Mouse (Mus musculus): ENCODE measurements around the gene Auh. TPM values are rescaled to one million over a fixed set of nuclear protein-coding genes. Genes with fewer than 3 reads are reported as not detected.

Auh gene
- polyA plus RNA-seq, 1 experiment from 2014 or later: 63.5 TPM

- Histone ChIP-seq H3K4me3 (replicated peaks; ENCODE audit: low read length) (no peak overlapping the region), H3K27ac (ENCODE audit: low read length) (no peak overlapping the region; the same call in 1 of the 2 replicates), H3K9ac (replicated peaks; ENCODE audit: low read depth, low read length) (no peak overlapping the region), H3K36me3 (ENCODE audit: control insufficient read depth, insufficient read depth) (no peaks in the 10 kb centered on the region), H3K4me1 (replicated peaks; ENCODE audit: control insufficient read depth, insufficient read depth, low read length) (peaks cover 22% of the 10 kb centered on the region), H3K27me3 (replicated peaks; ENCODE audit: control insufficient read depth, insufficient read depth, low read length) (no peaks in the 10 kb centered on the region), H3K4me2 (ENCODE audit: low read length) (no peak overlapping the region), H3K9me3 (ENCODE audit: control insufficient read depth, low read length) (no peaks in the 10 kb centered on the region)
- WGBS: 67% methylated on average over 9 of the region's 9 CpGs
- no peak for ATAC-seq
These were observed 50.2 kb downstream of the Auh start for GRCm38 (mm10) chr13:52879291-52879690.

DNA sequence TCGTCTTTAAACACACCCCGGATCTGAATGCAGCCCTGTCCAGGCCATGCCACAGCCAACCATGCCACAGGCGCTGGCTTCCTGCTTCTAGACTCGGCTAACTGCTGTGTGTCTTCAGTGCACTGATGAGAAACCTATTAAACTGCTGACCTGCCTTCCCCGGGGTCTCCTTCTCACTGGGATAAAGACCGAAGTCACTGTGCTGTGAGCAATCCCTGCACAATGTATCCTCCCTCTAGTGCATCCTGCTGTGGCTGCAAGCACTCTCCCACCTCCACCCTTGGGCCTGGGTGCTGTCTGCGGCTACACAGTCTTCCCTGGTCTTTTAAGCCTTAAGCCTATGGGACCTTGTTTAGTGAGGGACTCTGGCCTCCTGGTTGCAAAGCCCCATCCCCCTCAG lies 50.7 kb downstream of the Auh start:
- ATAC-seq: no peak
- Histone ChIP-seq H3K36me3 (ENCODE audit: control insufficient read depth, insufficient read depth) (no peaks in the 10 kb centered on the region), H3K9me3 (ENCODE audit: control insufficient read depth, low read length) (no peaks in the 10 kb centered on the region), H3K4me2 (ENCODE audit: low read length) (no peak overlapping the region), H3K9ac (replicated peaks; ENCODE audit: low read depth, low read length) (no peak overlapping the region), H3K27me3 (replicated peaks; ENCODE audit: control insufficient read depth, insufficient read depth, low read length) (no peaks in the 10 kb centered on the region), H3K27ac (ENCODE audit: low read length) (no peak overlapping the region), H3K4me1 (replicated peaks; ENCODE audit: control insufficient read depth, insufficient read depth, low read length) (peaks cover 22% of the 10 kb centered on the region), H3K4me3 (replicated peaks; ENCODE audit: low read length) (no peak overlapping the region)
- WGBS: 64% methylated on average over 7 of the region's 7 CpGs

DNA sequence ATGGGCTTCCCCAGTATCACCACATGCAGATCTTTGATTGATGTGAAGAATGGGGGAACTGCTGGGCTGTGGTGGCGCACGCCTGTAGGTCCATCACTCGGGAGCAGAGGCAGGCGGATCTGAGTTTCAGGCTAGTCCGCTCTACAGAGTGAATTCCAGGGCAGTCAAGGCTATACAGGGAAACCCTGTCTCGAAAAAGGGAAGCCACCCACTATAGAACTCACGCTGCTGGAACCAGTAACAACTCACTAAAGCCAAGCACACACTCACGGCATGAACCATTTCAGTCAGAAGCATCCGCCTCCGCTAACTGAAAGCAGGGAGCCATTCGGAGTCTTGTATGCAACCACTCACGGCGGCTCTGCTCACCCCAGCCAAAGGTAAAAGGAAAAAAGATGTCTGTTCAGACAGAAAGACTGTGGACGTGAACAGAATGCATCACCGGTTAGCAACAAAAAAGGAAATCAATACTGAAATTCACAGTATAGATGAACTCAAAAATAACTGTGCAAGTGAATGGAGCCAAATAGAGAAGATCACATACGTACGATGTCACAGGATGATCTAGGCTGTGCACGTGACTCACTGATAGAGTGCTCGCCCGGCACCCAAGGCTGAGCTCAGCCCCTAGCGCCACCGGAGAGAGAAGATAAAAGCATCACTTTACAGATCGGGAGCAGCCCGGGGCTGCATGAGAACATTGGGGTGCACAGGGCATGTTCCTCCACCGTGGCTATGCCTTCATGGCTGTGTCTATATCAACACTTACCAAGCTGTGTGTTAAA lies 53.7 kb downstream of the Auh start:
- WGBS: 67% methylated on average over 25 of the region's 25 CpGs
- Histone ChIP-seq H3K36me3 (ENCODE audit: control insufficient read depth, insufficient read depth) (no peaks in the 10 kb centered on the region), H3K9ac (replicated peaks; ENCODE audit: low read depth, low read length) (no peak overlapping the region), H3K27ac (ENCODE audit: low read length) (no peak overlapping the region), H3K4me2 (ENCODE audit: low read length) (no peak overlapping the region), H3K9me3 (ENCODE audit: control insufficient read depth, low read length) (no peaks in the 10 kb centered on the region), H3K4me1 (replicated peaks; ENCODE audit: control insufficient read depth, insufficient read depth, low read length) (peaks cover 22% of the 10 kb centered on the region), H3K4me3 (replicated peaks; ENCODE audit: low read length) (no peak overlapping the region), H3K27me3 (replicated peaks; ENCODE audit: control insufficient read depth, insufficient read depth, low read length) (no peaks in the 10 kb centered on the region)
- peak; percentile 40 for ATAC-seq

DNA sequence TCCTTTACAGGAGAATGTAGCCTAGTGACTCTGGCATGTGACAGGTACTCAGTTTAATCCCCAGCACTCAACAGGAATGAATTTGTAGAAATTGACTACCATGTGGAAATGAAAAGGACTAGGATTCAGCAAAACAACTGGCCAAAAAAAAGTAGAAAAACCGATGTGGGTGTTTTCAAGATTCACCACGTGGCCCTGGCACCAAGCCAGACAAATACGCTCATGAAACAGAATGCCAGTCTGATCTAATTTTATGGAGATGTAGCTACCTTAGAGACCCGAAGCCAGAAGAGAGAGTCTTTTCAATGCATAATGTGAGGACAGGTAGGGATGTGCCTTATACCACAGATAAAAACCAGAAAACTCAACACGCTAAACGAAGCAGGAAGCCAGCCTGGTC lies 54.4 kb downstream of the Auh start:
- H3K27me3 ChIP-seq (replicated peaks; ENCODE audit: control insufficient read depth, insufficient read depth, low read length): no peaks in the 10 kb centered on the region
- H3K27ac ChIP-seq (ENCODE audit: low read length): no peak overlapping the region
- no peak for ATAC-seq
- WGBS: 46% methylated on average over 6 of the region's 6 CpGs
- no peak overlapping the region for H3K4me2 ChIP-seq (ENCODE audit: low read length)
- H3K9me3 ChIP-seq (ENCODE audit: control insufficient read depth, low read length): no peaks in the 10 kb centered on the region
- H3K4me3 ChIP-seq (replicated peaks; ENCODE audit: low read length): no peak overlapping the region
- no peaks in the 10 kb centered on the region for H3K36me3 ChIP-seq (ENCODE audit: control insufficient read depth, insufficient read depth)
- no peak overlapping the region for H3K9ac ChIP-seq (replicated peaks; ENCODE audit: low read depth, low read length)
- H3K4me1 ChIP-seq (replicated peaks; ENCODE audit: control insufficient read depth, insufficient read depth, low read length): peaks cover 15% of the 10 kb centered on the region

DNA sequence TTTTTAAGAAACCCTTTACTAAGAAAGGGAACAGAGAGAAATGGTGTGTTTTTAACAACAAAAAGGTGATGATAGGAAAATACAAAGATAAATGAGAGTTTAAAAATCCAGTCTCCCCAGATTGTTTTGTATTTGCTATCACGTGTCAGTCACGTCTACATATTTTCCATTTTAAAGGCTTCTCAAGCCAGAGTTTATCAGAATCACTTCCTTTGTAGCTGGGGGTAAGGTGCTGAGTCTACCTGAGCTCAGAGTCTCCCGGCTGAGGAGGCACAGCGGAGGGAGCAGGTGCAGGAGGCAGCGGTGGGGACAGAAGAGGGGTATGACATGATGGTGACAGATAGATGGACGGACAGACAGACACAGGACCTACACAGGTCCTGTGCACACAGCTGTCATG lies 55.1 kb downstream of the Auh start:
- Histone ChIP-seq H3K27ac (ENCODE audit: low read length) (no peak overlapping the region), H3K27me3 (replicated peaks; ENCODE audit: control insufficient read depth, insufficient read depth, low read length) (no peaks in the 10 kb centered on the region), H3K4me3 (replicated peaks; ENCODE audit: low read length) (no peak overlapping the region), H3K9me3 (ENCODE audit: control insufficient read depth, low read length) (no peaks in the 10 kb centered on the region), H3K4me1 (replicated peaks; ENCODE audit: control insufficient read depth, insufficient read depth, low read length) (peaks cover 10% of the 10 kb centered on the region), H3K4me2 (ENCODE audit: low read length) (no peak overlapping the region), H3K36me3 (ENCODE audit: control insufficient read depth, insufficient read depth) (no peaks in the 10 kb centered on the region), H3K9ac (replicated peaks; ENCODE audit: low read depth, low read length) (no peak overlapping the region)
- 91% methylated on average over 6 of the region's 6 CpGs for WGBS
- no peak for ATAC-seq

DNA sequence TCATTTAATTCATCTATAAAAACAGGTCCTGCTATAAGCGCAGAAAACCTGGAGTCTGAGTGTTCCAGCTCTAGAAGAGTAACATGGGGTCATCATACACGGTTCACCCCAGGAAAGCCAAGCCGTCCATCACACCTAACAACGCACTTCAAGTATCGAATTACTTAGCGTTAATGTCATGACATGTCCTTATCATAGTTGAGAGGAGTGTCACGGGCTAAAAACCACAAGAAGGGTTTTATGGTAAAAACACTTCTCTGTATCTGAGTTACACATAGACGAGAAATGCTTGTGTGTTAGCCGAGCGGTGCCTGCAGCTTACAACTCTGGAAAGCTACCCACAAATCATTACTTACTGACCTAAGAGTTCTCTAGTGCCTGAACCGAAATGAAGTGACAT lies 55.6 kb downstream of the Auh start:
- no peak overlapping the region for H3K9ac ChIP-seq (replicated peaks; ENCODE audit: low read depth, low read length)
- H3K4me3 ChIP-seq (replicated peaks; ENCODE audit: low read length): no peak overlapping the region
- no peak overlapping the region for H3K27ac ChIP-seq (ENCODE audit: low read length)
- H3K9me3 ChIP-seq (ENCODE audit: control insufficient read depth, low read length): no peaks in the 10 kb centered on the region
- peaks cover 13% of the 10 kb centered on the region for H3K4me1 ChIP-seq (replicated peaks; ENCODE audit: control insufficient read depth, insufficient read depth, low read length)
- H3K4me2 ChIP-seq (ENCODE audit: low read length): no peak overlapping the region
- no peaks in the 10 kb centered on the region for H3K36me3 ChIP-seq (ENCODE audit: control insufficient read depth, insufficient read depth)
- H3K27me3 ChIP-seq (replicated peaks; ENCODE audit: control insufficient read depth, insufficient read depth, low read length): no peaks in the 10 kb centered on the region
- no peak for ATAC-seq
- 88% methylated on average over 11 of the region's 11 CpGs for WGBS

GRCm38 (mm10) chr13:52866005-52866792 lies 63.3 kb downstream of the Auh start:
- H3K9me3 ChIP-seq (ENCODE audit: control insufficient read depth, low read length): no peaks in the 10 kb centered on the region
- peak; percentile 94 for ATAC-seq
- H3K9ac ChIP-seq (replicated peaks; ENCODE audit: low read depth, low read length): peak overlapping the region; percentile 47
- no peaks in the 10 kb centered on the region for H3K27me3 ChIP-seq (replicated peaks; ENCODE audit: control insufficient read depth, insufficient read depth, low read length)
- H3K36me3 ChIP-seq (ENCODE audit: control insufficient read depth, insufficient read depth): no peaks in the 10 kb centered on the region
- peak overlapping the region; percentile 87 for H3K27ac ChIP-seq (ENCODE audit: low read length)
- H3K4me1 ChIP-seq (replicated peaks; ENCODE audit: control insufficient read depth, insufficient read depth, low read length): peaks cover 34% of the 10 kb centered on the region
- peak overlapping the region; percentile 18 for H3K4me2 ChIP-seq (ENCODE audit: low read length)
- WGBS: 36% methylated on average over 15 of the region's 15 CpGs
- no peak overlapping the region for H3K4me3 ChIP-seq (replicated peaks; ENCODE audit: low read length)

DNA sequence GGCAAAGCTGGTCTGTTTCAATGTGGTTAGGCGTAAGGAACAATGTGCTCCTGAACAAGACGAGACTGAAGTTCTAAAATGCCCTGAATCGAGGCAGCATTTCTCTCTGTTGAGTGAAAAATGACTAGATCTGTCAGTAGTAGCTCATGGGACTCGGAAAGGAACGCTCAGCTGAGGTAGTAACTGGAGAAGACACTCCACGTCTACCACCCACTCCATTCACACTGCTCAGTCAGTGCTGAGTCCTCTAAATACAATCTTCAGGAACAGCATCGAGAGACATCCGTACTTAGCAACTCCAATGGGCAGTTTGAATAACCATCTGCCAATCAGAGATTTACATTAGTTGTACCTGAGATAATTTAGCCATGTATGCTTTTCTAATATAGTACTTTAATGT lies 66.0 kb downstream of the Auh start:
- H3K27me3 ChIP-seq (replicated peaks; ENCODE audit: control insufficient read depth, insufficient read depth, low read length): no peaks in the 10 kb centered on the region
- H3K4me2 ChIP-seq (ENCODE audit: low read length): no peak overlapping the region
- no peaks in the 10 kb centered on the region for H3K9me3 ChIP-seq (ENCODE audit: control insufficient read depth, low read length)
- no peaks in the 10 kb centered on the region for H3K36me3 ChIP-seq (ENCODE audit: control insufficient read depth, insufficient read depth)
- no peak overlapping the region for H3K4me3 ChIP-seq (replicated peaks; ENCODE audit: low read length)
- 88% methylated on average over 8 of the region's 8 CpGs for WGBS
- H3K4me1 ChIP-seq (replicated peaks; ENCODE audit: control insufficient read depth, insufficient read depth, low read length): peaks cover 38% of the 10 kb centered on the region
- ATAC-seq: no peak
- no peak overlapping the region for H3K9ac ChIP-seq (replicated peaks; ENCODE audit: low read depth, low read length)
- H3K27ac ChIP-seq (ENCODE audit: low read length): no peak overlapping the region

DNA sequence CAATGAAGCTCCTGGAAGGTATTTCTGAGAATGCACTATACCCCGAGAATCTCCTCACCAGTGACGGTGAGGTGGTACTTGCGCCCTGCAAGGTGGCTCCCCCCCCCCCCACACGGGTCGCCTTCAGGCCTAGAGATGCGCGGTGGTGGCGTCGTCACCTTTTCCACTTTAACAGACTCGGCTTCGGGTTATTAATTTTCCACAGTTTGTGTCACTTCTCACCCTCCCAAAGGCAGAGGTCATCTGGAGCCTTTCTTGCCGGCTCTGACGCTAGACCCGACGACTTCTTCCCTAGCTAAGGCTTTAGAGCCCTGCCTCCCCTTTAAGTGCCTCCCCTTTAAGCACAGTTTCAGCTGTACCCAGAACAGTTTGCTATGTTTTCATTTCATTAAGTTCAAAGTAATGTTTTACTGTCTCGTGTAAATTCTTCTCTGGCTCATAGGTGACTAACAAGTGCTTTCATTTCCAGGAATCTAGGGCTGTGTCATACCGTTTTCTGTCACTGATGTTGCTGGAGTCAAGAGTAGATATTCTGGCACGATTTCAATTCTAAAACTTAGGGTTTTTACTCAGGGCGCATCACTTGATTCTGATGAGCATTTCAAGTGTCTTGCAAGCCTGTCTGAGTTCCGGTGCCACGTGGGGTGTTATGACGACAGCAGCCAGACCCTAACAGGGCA lies 69.3 kb downstream of the Auh start:
- H3K4me1 ChIP-seq (replicated peaks; ENCODE audit: control insufficient read depth, insufficient read depth, low read length): peaks cover 21% of the 10 kb centered on the region
- no peak for ATAC-seq
- H3K27ac ChIP-seq (ENCODE audit: low read length): no peak overlapping the region
- H3K4me2 ChIP-seq (ENCODE audit: low read length): no peak overlapping the region
- H3K9me3 ChIP-seq (ENCODE audit: control insufficient read depth, low read length): no peaks in the 10 kb centered on the region
- WGBS: 84% methylated on average over 22 of the region's 22 CpGs
- no peaks in the 10 kb centered on the region for H3K36me3 ChIP-seq (ENCODE audit: control insufficient read depth, insufficient read depth)
- H3K27me3 ChIP-seq (replicated peaks; ENCODE audit: control insufficient read depth, insufficient read depth, low read length): no peaks in the 10 kb centered on the region
- no peak overlapping the region for H3K4me3 ChIP-seq (replicated peaks; ENCODE audit: low read length)
- H3K9ac ChIP-seq (replicated peaks; ENCODE audit: low read depth, low read length): no peak overlapping the region

Data from forebrain, embryonic 16.5 days (tissue).